Mouse (Mus musculus) duodenum, adult 2 months (tissue): ENCODE data around the gene Ube2q1. TPM values are rescaled to one million over a fixed set of nuclear protein-coding genes. Genes with fewer than 3 reads are reported as not detected.

Experiments
- polyA plus RNA-seq: library from polyadenylated mRNA; depleted of rRNA; stranded (reverse); fragments of >200 nt; gene quantifications from 2 replicates; pipeline ENCODE4 v1.2.3, GENCODE M21; 2012; ENCODE audit warnings: low replicate concordance; rRNA removed

Ube2q1 gene
- polyA plus RNA-seq = 17.5 and 42.1 TPM in 2 replicates

GRCm38 (mm10) chr3:89772968-89773709 lies at the start of gene Ube2q1:
Gene Ube2q1, plus strand, starts transcription at chr3:89773616.

GRCm38 (mm10) chr3:89764119-89764724 lies 9.2 kb upstream of the Ube2q1 start, which contains the start of gene Chrnb2:
Gene Chrnb2, minus strand, starts transcription at chr3:89764632.

GRCm38 (mm10) chr3:89830815-89831591 lies 57.6 kb downstream of the Ube2q1 start, which contains the start of gene She:
Gene She, plus strand, starts transcription at chr3:89831370.

Other genes with a start within 250 kb of the Ube2q1 start
- 17.5 and 19.4 TPM in 2 replicates for gene Adar, start 58.6 kb upstream of the Ube2q1 start, polyA plus RNA-seq
- gene Chrnb2, start 9.0 kb upstream of the Ube2q1 start, polyA plus RNA-seq = 0.62 and 1.4 TPM in 2 replicates
- 0.18 and 0.36 TPM in 2 replicates for gene She, start 57.8 kb downstream of the Ube2q1 start, polyA plus RNA-seq
- 2.1 and 2.4 TPM in 2 replicates for gene Il6ra, start 139.6 kb downstream of the Ube2q1 start, polyA plus RNA-seq
- 9.2 and 15.3 TPM in 2 replicates for gene Atp8b2, start 189.9 kb downstream of the Ube2q1 start, polyA plus RNA-seq
- 17.1 and 29.1 TPM in 2 replicates for gene Hax1, start 225.2 kb downstream of the Ube2q1 start, polyA plus RNA-seq